Mouse (Mus musculus) ES-E14 (cell line): ENCODE results near the gene C2cd4d. TPM values are rescaled to one million over a fixed set of nuclear protein-coding genes. Genes with fewer than 3 reads are reported as not detected.

Source experiments
- DNase-seq: peaks from one replicate; pipeline ENCODE4 v3.0.0-alpha.2; 2013; ENCODE audit warnings: low read depth, low spot score
- H3K27ac ChIP-seq: 2 replicates; pipeline ENCODE4 v1.5.1; 2012; ENCODE audit warnings: low read depth, mild to moderate bottlenecking, low read length, moderate library complexity, mixed read lengths; ENCODE audit not compliant: poor library complexity, insufficient read depth, severe bottlenecking
- H3K36me3 ChIP-seq: 2 replicates; pipeline ENCODE4 v1.6.1; 2012; ENCODE audit warnings: mild to moderate bottlenecking, low read length, moderate library complexity, mixed read lengths; ENCODE audit not compliant: control insufficient read depth, poor library complexity, insufficient read depth, severe bottlenecking
- H3K4me1 ChIP-seq, 2 experiments: fragments of 150-350 bp in 1 of 2; sonication (generic) in 1 of 2; 2 replicates each; pipeline ENCODE4 v1.6.1; 2012; ENCODE audit warnings: low read length in 2 of 2, mild to moderate bottlenecking in 1 of 2, mixed read lengths in 1 of 2; ENCODE audit not compliant: control insufficient read depth in 2 of 2, insufficient read depth in 2 of 2, poor library complexity in 1 of 2
- H3K4me3 ChIP-seq, 2 experiments: fragments of 150-350 bp in 1 of 2; sonication (generic) in 1 of 2; 2 replicates each; pipeline ENCODE4 v1.5.1; 2012; ENCODE audit warnings: low read length in 2 of 2, low read depth in 1 of 2, mild to moderate bottlenecking in 1 of 2, mixed read lengths in 1 of 2; ENCODE audit not compliant: insufficient read depth in 1 of 2, poor library complexity in 1 of 2, severe bottlenecking in 1 of 2
- H3K9ac ChIP-seq: 2 replicates; pipeline ENCODE4 v1.6.1; 2012; ENCODE audit warnings: low read depth, mild to moderate bottlenecking, low read length, mixed read lengths; ENCODE audit not compliant: poor library complexity, insufficient read depth, severe bottlenecking
- H3K9me3 ChIP-seq: fragments of 150-350 bp; sonication (generic); 2 replicates; pipeline ENCODE4 v1.6.1; 2012; ENCODE audit warnings: low read depth, mild to moderate bottlenecking, low read length; ENCODE audit not compliant: control insufficient read depth, insufficient read depth
- CHD2 ChIP-seq: IDR thresholded peaks from 2 replicates; pipeline ENCODE4 v1.6.1; 2014; ENCODE audit warnings: mild to moderate bottlenecking, low read depth, low read length, inconsistent platforms
- HCFC1 ChIP-seq: IDR thresholded peaks from 2 replicates; pipeline ENCODE4 v1.6.1; 2012; ENCODE audit warnings: low read length, inconsistent platforms, borderline replicate concordance; ENCODE audit not compliant: insufficient read depth
- MAFK ChIP-seq: IDR thresholded peaks from 2 replicates; pipeline ENCODE4 v1.6.1; 2014; ENCODE audit warnings: mild to moderate bottlenecking, low read depth, low read length, inconsistent platforms; ENCODE audit not compliant: insufficient read depth
- ZC3H11A ChIP-seq: IDR thresholded peaks from 2 replicates; pipeline ENCODE4 v1.6.1; 2012; ENCODE audit warnings: low read depth, mild to moderate bottlenecking, inconsistent platforms, low read length, borderline replicate concordance
- ZNF384 ChIP-seq: IDR thresholded peaks from 2 replicates; pipeline ENCODE4 v1.6.1; 2012; ENCODE audit warnings: low read depth, low read length, inconsistent platforms
- in situ Hi-C, 2 experiments: fragments of 600-800 bp; cut with MboI; formaldehyde crosslinking; loops; one replicate each; pipeline ENCODE4 v1.15.1; 2025; ENCODE audit warnings: low sequenced_read_pairs in 2 of 2, inconsistent platforms in 1 of 2; ENCODE audit not compliant: unreplicated experiment in 2 of 2
- total RNA-seq: library from RNA; depleted of rRNA; stranded (reverse); fragments of 300-350 nt; gene quantifications from 2 replicates; pipeline ENCODE4 v1.2.3, GENCODE M21; 2012

Gene C2cd4d
- total RNA-seq, 1 experiment = not detected

GRCm38 (mm10) chr3:94342552-94342951, 19.7 kb upstream of the C2cd4d start:
- H3K27ac ChIP-seq = no peak overlapping the region
- TF ChIP-seq CHD2 (no peak), ZNF384 (no peak), ZC3H11A (no peak), MAFK (no peak), HCFC1 (no peak)
- H3K9me3 ChIP-seq = no peaks in the 10 kb centered on the region
- in situ Hi-C loops = no loop called here
- H3K4me3 ChIP-seq = no peak overlapping the region
- no peaks in the 10 kb centered on the region for H3K36me3 ChIP-seq
- no peak overlapping the region for H3K9ac ChIP-seq
- DNase-seq = no peak
- H3K4me1 ChIP-seq = no peaks in the 10 kb centered on the region

- no peak for DNase-seq
- H3K27ac ChIP-seq = no peak overlapping the region
- H3K9ac ChIP-seq = no peak overlapping the region
- H3K9me3 ChIP-seq = no peaks in the 10 kb centered on the region
- TF ChIP-seq HCFC1 (no peak), CHD2 (no peak), ZC3H11A (no peak), ZNF384 (no peak), MAFK (no peak)
- H3K4me3 ChIP-seq = no peak overlapping the region
- in situ Hi-C loops = no loop called here
- no peaks in the 10 kb centered on the region for H3K4me1 ChIP-seq
- no peaks in the 10 kb centered on the region for H3K36me3 ChIP-seq
Measured at GRCm38 (mm10) chr3:94344182-94344581, 18.1 kb upstream of the C2cd4d start.

- Histone ChIP-seq H3K9me3 (no peaks in the 10 kb centered on the region), H3K4me3 (no peak overlapping the region), H3K27ac (no peak overlapping the region), H3K36me3 (no peaks in the 10 kb centered on the region), H3K9ac (no peak overlapping the region), H3K4me1 (no peaks in the 10 kb centered on the region)
- DNase-seq = no peak
- in situ Hi-C loops = no loop called here
- TF ChIP-seq CHD2 (no peak), ZC3H11A (no peak), HCFC1 (no peak), MAFK (no peak), ZNF384 (no peak)
Measured at GRCm38 (mm10) chr3:94344897-94345296, 17.3 kb upstream of the C2cd4d start.

- Histone ChIP-seq H3K9me3 (no peaks in the 10 kb centered on the region), H3K4me1 (no peaks in the 10 kb centered on the region), H3K9ac (no peak overlapping the region), H3K27ac (no peak overlapping the region), H3K36me3 (no peaks in the 10 kb centered on the region), H3K4me3 (no peak overlapping the region)
- DNase-seq = no peak
- in situ Hi-C loops = no loop called here
- no peak for TF ChIP-seq MAFK
Measured at GRCm38 (mm10) chr3:94348146-94348545, 14.1 kb upstream of the C2cd4d start.

GRCm38 (mm10) chr3:94360812-94361211, 1.4 kb upstream of the C2cd4d start:
- peak; percentile 54 for DNase-seq
- no peak overlapping the region for H3K9ac ChIP-seq
- TF ChIP-seq CHD2 = no peak
- no peak for TF ChIP-seq ZNF384
- TF ChIP-seq HCFC1 = no peak
- TF ChIP-seq ZC3H11A = peak; percentile 24; the same call in 1 of the 2 replicates
- no peak for TF ChIP-seq MAFK
- H3K36me3 ChIP-seq = no peaks in the 10 kb centered on the region
- H3K4me1 ChIP-seq = no peaks in the 10 kb centered on the region
- H3K9me3 ChIP-seq = no peaks in the 10 kb centered on the region
- H3K27ac ChIP-seq = no peak overlapping the region
- no peak overlapping the region for H3K4me3 ChIP-seq
- in situ Hi-C loops = no loop called here
